Mouse (Mus musculus): ENCODE results near the gene Uxt. TPM values are rescaled to one million over a fixed set of nuclear protein-coding genes. Genes with fewer than 3 reads are reported as not detected.

Uxt gene
- 28.1 TPM for polyA plus RNA-seq (2014; fragmentation: Illumina TruSeq; extraction: RNeasy Lipid Tissue Mini Kit (QIAGEN cat#74804))

GRCm38 (mm10) chrX:20961477-20962378 lies at the start of gene Uxt:
Uxt (minus strand) TSS chrX:20962017.

GRCm38 (mm10) chrX:20950191-20950880 lies 11.5 kb downstream of the Uxt start, which contains the start of gene Elk1:
Elk1 (minus strand) TSS chrX:20950608.

GRCm38 (mm10) chrX:20931364-20931763 lies 30.5 kb downstream of the Uxt start, which contains the start of gene Cfp:
Cfp (minus strand) TSS chrX:20931555.

GRCm38 (mm10) chrX:20920844-20921364 lies 40.9 kb downstream of the Uxt start, which contains the start of gene Syn1:
Syn1 (minus strand) TSS chrX:20921004.

Other genes with a start within 250 kb of the Uxt start
- 50.9 TPM for gene Araf, start 164.2 kb downstream of the Uxt start, polyA plus RNA-seq (2014; fragmentation: Illumina TruSeq; extraction: RNeasy Lipid Tissue Mini Kit (QIAGEN cat#74804))
- gene Timp1, start 91.9 kb downstream of the Uxt start, polyA plus RNA-seq (2014; fragmentation: Illumina TruSeq; extraction: RNeasy Lipid Tissue Mini Kit (QIAGEN cat#74804)): 5.7 TPM
- 2.3 TPM for gene Syn1, start 41.0 kb downstream of the Uxt start, polyA plus RNA-seq (2014; fragmentation: Illumina TruSeq; extraction: RNeasy Lipid Tissue Mini Kit (QIAGEN cat#74804))
- gene Cfp, start 30.5 kb downstream of the Uxt start, polyA plus RNA-seq (2014; fragmentation: Illumina TruSeq; extraction: RNeasy Lipid Tissue Mini Kit (QIAGEN cat#74804)): 2.0 TPM
- 17.5 TPM for gene Elk1, start 11.4 kb downstream of the Uxt start, polyA plus RNA-seq (2014; fragmentation: Illumina TruSeq; extraction: RNeasy Lipid Tissue Mini Kit (QIAGEN cat#74804))
- gene Zfp182, start 100.3 kb upstream of the Uxt start, polyA plus RNA-seq (2014; fragmentation: Illumina TruSeq; extraction: RNeasy Lipid Tissue Mini Kit (QIAGEN cat#74804)): 36.2 TPM
- not detected for gene Spaca5, start 106.4 kb upstream of the Uxt start, polyA plus RNA-seq (2014; fragmentation: Illumina TruSeq; extraction: RNeasy Lipid Tissue Mini Kit (QIAGEN cat#74804))
- gene Zfp300, start 127.5 kb upstream of the Uxt start, polyA plus RNA-seq (2014; fragmentation: Illumina TruSeq; extraction: RNeasy Lipid Tissue Mini Kit (QIAGEN cat#74804)): 9.7 TPM
- not detected for gene Ssxa1, start 153.8 kb upstream of the Uxt start, polyA plus RNA-seq (2014; fragmentation: Illumina TruSeq; extraction: RNeasy Lipid Tissue Mini Kit (QIAGEN cat#74804))
- not detected for gene Gm21876, start 213.6 kb upstream of the Uxt start, polyA plus RNA-seq (2014; fragmentation: Illumina TruSeq; extraction: RNeasy Lipid Tissue Mini Kit (QIAGEN cat#74804))

Data from ovary, adult 10 weeks (tissue).